Mouse (Mus musculus): Measurements from ENCODE around the gene Unc13b.

- TF ChIP-seq CTCF (IDR thresholded peaks at IDR 0.05), result no peak
- TF ChIP-seq EP300 (IDR thresholded peaks at IDR 0.05), result no peak
Measured at GRCm38 (mm10) chr4:43216491-43216890, 157.7 kb downstream of the Unc13b start.

Data from lung, postnatal 0 days (tissue).